Mouse (Mus musculus) ES-E14 (cell line): ENCODE data around the gene Rhoj.

Source experiments
- HCFC1 ChIP-seq: IDR thresholded peaks from 2 replicates; pipeline ENCODE4 v1.6.1; 2012; ENCODE audit warnings: low read length, inconsistent platforms, borderline replicate concordance; ENCODE audit not compliant: insufficient read depth
- MAFK ChIP-seq: IDR thresholded peaks from 2 replicates; pipeline ENCODE4 v1.6.1; 2014; ENCODE audit warnings: mild to moderate bottlenecking, low read depth, low read length, inconsistent platforms; ENCODE audit not compliant: insufficient read depth
- ZC3H11A ChIP-seq: IDR thresholded peaks from 2 replicates; pipeline ENCODE4 v1.6.1; 2012; ENCODE audit warnings: low read depth, mild to moderate bottlenecking, inconsistent platforms, low read length, borderline replicate concordance

DNA sequence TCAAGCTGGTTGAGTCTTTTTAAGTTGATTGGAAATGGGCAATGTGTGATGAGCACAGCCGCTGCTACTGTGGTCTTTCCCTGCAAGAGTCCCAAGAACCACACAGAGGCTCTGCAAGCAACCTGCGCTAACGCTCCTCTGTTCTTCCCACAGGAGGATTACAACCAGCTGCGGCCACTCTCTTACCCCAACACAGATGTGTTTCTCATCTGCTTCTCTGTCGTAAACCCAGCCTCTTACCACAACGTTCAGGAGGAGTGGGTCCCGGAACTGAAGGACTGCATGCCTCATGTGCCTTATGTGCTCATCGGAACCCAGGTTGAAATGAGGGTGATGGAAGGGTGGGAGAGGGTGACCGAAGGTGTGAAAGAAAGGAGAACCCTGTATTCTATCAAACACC lies 83.4 kb downstream of the Rhoj start:
- TF ChIP-seq HCFC1 = no peak
- TF ChIP-seq MAFK = no peak
- no peak for TF ChIP-seq ZC3H11A
